Mouse (Mus musculus): ENCODE measurements around the gene Zfp408. TPM values are rescaled to one million over a fixed set of nuclear protein-coding genes. Genes with fewer than 3 reads are reported as not detected.

Zfp408 gene
- polyA plus RNA-seq, 1 experiment: 11.8 TPM

DNA sequence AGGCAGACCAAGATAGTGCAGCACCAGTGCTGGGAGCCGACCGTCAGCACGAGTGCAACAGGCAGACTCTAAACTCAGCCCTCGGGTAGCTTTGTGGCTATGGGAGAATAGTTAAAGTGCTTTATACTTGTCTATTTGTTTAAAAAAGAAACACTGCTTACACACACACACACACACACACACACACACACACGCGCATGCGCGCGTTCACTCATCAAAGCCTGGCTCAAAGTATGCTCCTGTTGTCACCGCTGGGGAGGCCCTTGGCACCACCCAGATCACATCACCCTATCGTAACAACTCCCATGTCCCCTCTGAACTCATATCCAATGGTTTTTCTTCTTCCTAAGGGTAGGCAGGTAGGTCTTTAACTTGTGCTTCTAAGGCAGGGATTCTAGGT is 5.6 kb downstream of the Zfp408 start:
- H3K36me3 ChIP-seq (ENCODE audit: control insufficient read depth, insufficient read depth): peaks cover 39% of the 10 kb centered on the region
- no peak overlapping the region for H3K4me3 ChIP-seq
- H3K4me2 ChIP-seq (ENCODE audit: low read depth): no peak overlapping the region
- H3K79me2 ChIP-seq (ENCODE audit: control insufficient read depth, insufficient read depth): peaks cover 23% of the 10 kb centered on the region
- no peak overlapping the region for H3ac ChIP-seq (ENCODE audit: control insufficient read depth, insufficient read length)
- H3K27me3 ChIP-seq (ENCODE audit: control insufficient read depth, insufficient read depth, insufficient read length): no peaks in the 10 kb centered on the region
- TF ChIP-seq MAX (IDR thresholded peaks at IDR 0.05; ENCODE audit: low read depth): no peak
- no peak for TF ChIP-seq POLR2AphosphoS2 (IDR thresholded peaks at IDR 0.05; ENCODE audit: insufficient read length, low read depth)
- no peak for TF ChIP-seq SRF (IDR thresholded peaks at IDR 0.05; ENCODE audit: control insufficient read depth, insufficient read length, low read depth)
- no peak for TF ChIP-seq TCF12 (IDR thresholded peaks at IDR 0.05; ENCODE audit: insufficient read depth, poor library complexity, severe bottlenecking)
- TF ChIP-seq POLR2A (IDR thresholded peaks at IDR 0.05; ENCODE audit: insufficient read length, low read depth): no peak
- TF ChIP-seq MYOG (IDR thresholded peaks at IDR 0.05; ENCODE audit: control insufficient read depth in 1 of 3, insufficient read depth in 1 of 3, insufficient read length in 2 of 3, low read depth in 2 of 3): no peak
- no peak for TF ChIP-seq MYOD1 (IDR thresholded peaks at IDR 0.05; ENCODE audit: control insufficient read depth in 1 of 3, insufficient read length in 2 of 3, low read depth in 2 of 3)

DNA sequence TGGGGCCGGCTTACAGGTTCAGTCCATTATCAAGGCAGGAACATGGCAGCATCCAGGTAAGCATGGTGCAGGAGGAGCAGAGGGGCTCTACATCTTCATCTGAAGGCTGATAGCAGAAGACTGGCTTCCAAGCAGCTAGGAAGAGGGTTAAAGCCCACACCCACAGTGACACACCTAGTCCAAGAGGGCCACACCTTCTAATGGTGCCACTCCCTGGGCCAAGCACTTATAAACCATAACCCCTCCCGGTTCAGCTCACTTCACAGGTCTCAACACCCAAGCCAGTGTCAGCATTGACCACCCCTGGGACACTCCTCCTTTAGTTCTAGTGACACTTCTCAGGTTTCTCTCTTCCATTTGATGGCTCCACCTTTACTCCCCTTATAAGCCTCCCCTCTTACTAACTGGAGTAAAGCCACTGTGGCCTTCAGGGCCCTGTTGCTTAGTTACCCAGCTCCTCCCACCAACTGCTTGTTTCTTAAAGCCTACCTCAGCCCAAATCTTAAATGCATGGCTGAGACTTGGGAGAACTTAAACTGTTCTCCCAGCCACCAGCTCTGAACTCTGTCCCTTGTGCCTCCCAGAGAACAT is 6.7 kb downstream of the Zfp408 start:
- TF ChIP-seq POLR2AphosphoS2 (IDR thresholded peaks at IDR 0.05; ENCODE audit: insufficient read length, low read depth): peak; percentile 35
- TF ChIP-seq E2F4 (IDR thresholded peaks at IDR 0.05; ENCODE audit: insufficient read depth): no peak
- TF ChIP-seq REST (IDR thresholded peaks at IDR 0.05; ENCODE audit: insufficient read depth, insufficient read length): no peak
- TF ChIP-seq MYOG (IDR thresholded peaks at IDR 0.05; ENCODE audit: control insufficient read depth in 1 of 3, insufficient read depth in 1 of 3, insufficient read length in 2 of 3, low read depth in 2 of 3): no peak
- TF ChIP-seq POLR2A (IDR thresholded peaks at IDR 0.05; ENCODE audit: insufficient read length, low read depth): no peak
- TF ChIP-seq SRF (IDR thresholded peaks at IDR 0.05; ENCODE audit: control insufficient read depth, insufficient read length, low read depth): no peak
- no peak overlapping the region for H3K4me3 ChIP-seq
- H3K4me2 ChIP-seq (ENCODE audit: low read depth): no peak overlapping the region
- peaks cover 12% of the 10 kb centered on the region for H3K79me2 ChIP-seq (ENCODE audit: control insufficient read depth, insufficient read depth)
- no peak overlapping the region for H3ac ChIP-seq (ENCODE audit: control insufficient read depth, insufficient read length)
- no peaks in the 10 kb centered on the region for H3K27me3 ChIP-seq (ENCODE audit: control insufficient read depth, insufficient read depth, insufficient read length)
- peaks cover 39% of the 10 kb centered on the region for H3K36me3 ChIP-seq (ENCODE audit: control insufficient read depth, insufficient read depth)

DNA sequence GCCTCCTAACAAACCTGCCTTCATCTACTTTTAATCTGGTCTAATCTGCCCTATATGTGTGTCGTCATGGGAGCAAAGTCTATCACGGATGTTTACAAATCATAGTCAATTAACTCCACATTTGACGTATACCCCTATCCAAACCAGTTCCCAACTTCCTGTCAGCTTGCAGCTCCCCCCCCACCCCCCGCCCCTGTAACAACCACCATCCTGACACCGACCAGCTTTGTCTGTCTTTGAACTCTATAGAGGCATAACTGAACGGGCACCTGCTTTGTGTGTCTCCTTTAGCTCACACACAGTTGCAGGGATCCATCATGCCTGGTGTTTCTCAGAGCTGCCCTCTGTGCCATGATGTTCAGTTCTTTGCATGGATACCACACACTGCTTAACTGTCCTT is 10.7 kb downstream of the Zfp408 start:
- TF ChIP-seq MYOD1 (IDR thresholded peaks at IDR 0.05; ENCODE audit: control insufficient read depth in 1 of 3, insufficient read length in 2 of 3, low read depth in 2 of 3) (no peak), MYOG (IDR thresholded peaks at IDR 0.05; ENCODE audit: control insufficient read depth in 1 of 3, insufficient read depth in 1 of 3, insufficient read length in 2 of 3, low read depth in 2 of 3) (no peak), CEBPB (IDR thresholded peaks at IDR 0.05; ENCODE audit: insufficient read depth, poor library complexity, severe bottlenecking) (no peak), SRF (IDR thresholded peaks at IDR 0.05; ENCODE audit: control insufficient read depth, insufficient read length, low read depth) (no peak), E2F4 (IDR thresholded peaks at IDR 0.05; ENCODE audit: insufficient read depth) (no peak), TCF12 (IDR thresholded peaks at IDR 0.05; ENCODE audit: insufficient read depth, poor library complexity, severe bottlenecking) (no peak), POLR2A (IDR thresholded peaks at IDR 0.05; ENCODE audit: insufficient read length, low read depth) (no peak), POLR2AphosphoS2 (IDR thresholded peaks at IDR 0.05; ENCODE audit: insufficient read length, low read depth) (no peak), USF1 (IDR thresholded peaks at IDR 0.05; ENCODE audit: low read depth) (no peak), TCF3 (IDR thresholded peaks at IDR 0.05; ENCODE audit: insufficient read length, low read depth) (no peak), MAX (IDR thresholded peaks at IDR 0.05; ENCODE audit: low read depth) (no peak), REST (IDR thresholded peaks at IDR 0.05; ENCODE audit: insufficient read depth, insufficient read length) (no peak)
- Histone ChIP-seq H3K27me3 (ENCODE audit: control insufficient read depth, insufficient read depth, insufficient read length) (no peaks in the 10 kb centered on the region), H3K4me3 (no peak overlapping the region), H3ac (ENCODE audit: control insufficient read depth, insufficient read length) (no peak overlapping the region), H3K79me2 (ENCODE audit: control insufficient read depth, insufficient read depth) (no peaks in the 10 kb centered on the region), H3K4me2 (ENCODE audit: low read depth) (no peak overlapping the region), H3K36me3 (ENCODE audit: control insufficient read depth, insufficient read depth) (peaks cover 7% of the 10 kb centered on the region)

DNA sequence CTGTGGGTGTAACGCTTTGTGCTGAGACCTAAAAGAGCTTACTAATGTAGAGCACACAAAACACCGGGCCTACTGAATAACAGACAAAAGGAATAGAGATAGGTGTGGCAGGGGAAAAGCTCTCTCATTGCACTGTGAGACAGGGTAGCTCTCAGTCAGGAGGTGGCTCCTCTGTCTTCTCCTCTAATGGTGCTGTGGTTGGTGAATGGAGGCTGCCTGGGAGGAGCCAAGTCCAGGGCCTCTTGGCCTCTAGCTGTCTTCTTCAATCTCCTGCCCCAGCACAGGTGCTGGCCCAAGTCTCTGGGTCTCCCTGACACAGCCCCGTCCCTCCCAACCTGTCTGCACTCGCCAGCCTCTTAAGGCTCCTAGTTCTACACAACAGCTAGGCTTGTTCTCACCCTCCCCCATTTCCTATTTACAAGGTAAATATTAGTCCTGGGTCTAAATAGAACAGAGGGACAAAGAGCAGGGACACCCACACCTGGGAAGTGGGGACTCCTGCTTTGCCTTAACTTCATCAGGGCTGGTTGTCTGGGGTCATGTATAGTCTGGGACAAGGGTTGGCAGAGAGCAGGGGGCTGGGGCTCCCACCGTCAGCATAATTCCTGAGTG is 12.8 kb downstream of the Zfp408 start:
- no peaks in the 10 kb centered on the region for H3K27me3 ChIP-seq (ENCODE audit: control insufficient read depth, insufficient read depth, insufficient read length)
- H3K4me2 ChIP-seq (ENCODE audit: low read depth): no peak overlapping the region
- no peaks in the 10 kb centered on the region for H3K36me3 ChIP-seq (ENCODE audit: control insufficient read depth, insufficient read depth)
- H3K79me2 ChIP-seq (ENCODE audit: control insufficient read depth, insufficient read depth): no peaks in the 10 kb centered on the region
- H3K4me3 ChIP-seq: no peak overlapping the region
- no peak overlapping the region for H3ac ChIP-seq (ENCODE audit: control insufficient read depth, insufficient read length)
- TF ChIP-seq REST (IDR thresholded peaks at IDR 0.05; ENCODE audit: insufficient read depth, insufficient read length) (no peak), MYOG (IDR thresholded peaks at IDR 0.05; ENCODE audit: control insufficient read depth in 1 of 3, insufficient read depth in 1 of 3, insufficient read length in 2 of 3, low read depth in 2 of 3) (peak in 1 of 3 experiments; percentile 15)

DNA sequence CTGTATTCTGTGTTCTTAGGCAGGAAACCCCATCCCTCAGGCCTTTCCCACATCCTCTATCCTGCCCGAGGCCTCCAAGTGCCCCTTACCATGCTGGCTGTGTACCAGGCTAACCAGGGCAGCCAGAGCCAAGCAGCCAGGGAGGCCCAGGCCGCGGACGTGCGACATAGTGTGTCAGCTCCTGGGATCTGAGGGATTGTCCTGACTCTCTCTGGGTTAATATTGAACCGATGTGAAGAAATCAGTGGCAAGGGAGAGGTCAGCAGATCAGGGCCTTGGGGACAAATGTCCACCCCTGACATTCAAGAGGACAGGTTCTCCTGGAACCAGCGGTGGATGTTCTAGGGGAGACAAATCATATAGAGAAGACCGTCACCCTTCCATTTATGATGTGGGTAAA is 13.4 kb downstream of the Zfp408 start, which contains the start of gene F2:
Gene F2 (minus strand): TSS at position 186 of the 400 bp plus-strand sequence.
- Histone ChIP-seq H3K36me3 (ENCODE audit: control insufficient read depth, insufficient read depth) (no peaks in the 10 kb centered on the region), H3K4me2 (ENCODE audit: low read depth) (peak within 1 kb of the TSS; percentile 27), H3K4me3 (no peak within 1 kb of the TSS), H3K79me2 (ENCODE audit: control insufficient read depth, insufficient read depth) (no peaks in the 10 kb centered on the region), H3K27me3 (ENCODE audit: control insufficient read depth, insufficient read depth, insufficient read length) (no peaks in the 10 kb centered on the region), H3ac (ENCODE audit: control insufficient read depth, insufficient read length) (no peak within 1 kb of the TSS)
- TF ChIP-seq CEBPB (IDR thresholded peaks at IDR 0.05; ENCODE audit: insufficient read depth, poor library complexity, severe bottlenecking) (no peak), MYOG (IDR thresholded peaks at IDR 0.05; ENCODE audit: control insufficient read depth in 1 of 3, insufficient read depth in 1 of 3, insufficient read length in 2 of 3, low read depth in 2 of 3) (no peak), TCF3 (IDR thresholded peaks at IDR 0.05; ENCODE audit: insufficient read length, low read depth) (no peak), MYOD1 (IDR thresholded peaks at IDR 0.05; ENCODE audit: control insufficient read depth in 1 of 3, insufficient read length in 2 of 3, low read depth in 2 of 3) (no peak), SRF (IDR thresholded peaks at IDR 0.05; ENCODE audit: control insufficient read depth, insufficient read length, low read depth) (no peak), POLR2A (IDR thresholded peaks at IDR 0.05; ENCODE audit: insufficient read length, low read depth) (no peak), REST (IDR thresholded peaks at IDR 0.05; ENCODE audit: insufficient read depth, insufficient read length) (no peak), MAX (IDR thresholded peaks at IDR 0.05; ENCODE audit: low read depth) (no peak), E2F4 (IDR thresholded peaks at IDR 0.05; ENCODE audit: insufficient read depth) (no peak), POLR2AphosphoS2 (IDR thresholded peaks at IDR 0.05; ENCODE audit: insufficient read length, low read depth) (no peak), TCF12 (IDR thresholded peaks at IDR 0.05; ENCODE audit: insufficient read depth, poor library complexity, severe bottlenecking) (no peak), USF1 (IDR thresholded peaks at IDR 0.05; ENCODE audit: low read depth) (no peak)
